Mouse (Mus musculus) limb, embryonic 15.5 days (tissue): ENCODE results near the gene Cldn1. TPM values are rescaled to one million over a fixed set of nuclear protein-coding genes. Genes with fewer than 3 reads are reported as not detected.

Experiments
- polyA plus RNA-seq: library from polyadenylated mRNA; unstranded; fragments of >200 nt; fragmentation: Nextera tagmentation; extraction: Ambion mirVana; gene quantifications from 2 replicates; pipeline ENCODE4 v1.2.1, GENCODE M21; 2015

Gene Cldn1
- polyA plus RNA-seq, 1 experiment from 2014 or later: 63.8 TPM

Other genes starting within 250 kb of the Cldn1 start
- not detected in 2 replicates for gene Cldn16, start 91.3 kb upstream of the Cldn1 start, polyA plus RNA-seq
- gene Tmem207, start 154.9 kb upstream of the Cldn1 start, polyA plus RNA-seq: not detected in 2 replicates
- 9.9 and 10.1 TPM in 2 replicates for gene Il1rap, start 209.9 kb upstream of the Cldn1 start, polyA plus RNA-seq